Mouse (Mus musculus): ENCODE measurements around the gene Psmb11. TPM values are rescaled to one million over a fixed set of nuclear protein-coding genes. Genes with fewer than 3 reads are reported as not detected.

The Psmb11 gene
- polyA plus RNA-seq, 1 experiment from 2014 or later: not detected

GRCm38 (mm10) chr14:54638210-54638609 lies 17.0 kb downstream of the Psmb11 start:
- H3K4me1 ChIP-seq (replicated peaks; ENCODE audit: control insufficient read depth, insufficient read depth): no peaks in the 10 kb centered on the region
- H3K4me3 ChIP-seq (ENCODE audit: low read depth, low read length): no peak overlapping the region
- ATAC-seq (ENCODE audit: low FRiP score, low TSS enrichment): no peak
- DNase-seq (ENCODE audit: low spot score): no peak
- peaks cover 6% of the 10 kb centered on the region; the same call in 1 of the 2 replicates for H3K36me3 ChIP-seq (ENCODE audit: control insufficient read depth, insufficient read depth, low read length)
- H3K9ac ChIP-seq (ENCODE audit: low read length): no peak overlapping the region
- H3K9me3 ChIP-seq (ENCODE audit: control insufficient read depth, low read length): no peaks in the 10 kb centered on the region
- no peak overlapping the region for H3K4me2 ChIP-seq (replicated peaks; ENCODE audit: low read depth)
- TF ChIP-seq EP300 (optimal IDR thresholded peaks at IDR 0.05) (no peak), CTCF (IDR thresholded peaks at IDR 0.05; ENCODE audit: low read depth) (peak; percentile 45)
- 71% methylated on average over 5 of the region's 5 CpGs for WGBS
- no peaks in the 10 kb centered on the region for H3K27me3 ChIP-seq (ENCODE audit: control insufficient read depth, insufficient read depth, low read length)
- no peak overlapping the region for H3K27ac ChIP-seq (replicated peaks)

DNA sequence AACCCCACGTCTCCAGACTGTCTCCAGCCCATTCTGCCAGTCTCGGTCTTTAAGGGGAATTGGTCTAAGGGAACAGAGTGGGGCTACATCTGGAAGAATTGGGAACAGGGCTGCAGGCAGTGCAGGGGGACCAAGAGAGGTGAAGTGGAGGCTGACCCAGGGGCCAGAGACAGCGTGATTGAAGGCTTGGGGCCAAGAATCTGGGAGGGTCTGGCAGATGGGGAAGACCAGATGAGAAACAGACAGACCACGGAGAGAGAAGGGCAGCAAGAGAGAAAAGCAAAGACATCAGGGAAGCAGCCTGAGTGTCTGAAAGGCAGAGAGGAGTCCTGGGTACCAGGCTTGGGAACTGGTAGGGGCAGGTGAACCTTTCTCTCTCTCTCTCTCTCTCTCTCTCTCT lies 18.9 kb downstream of the Psmb11 start:
- H3K36me3 ChIP-seq (ENCODE audit: control insufficient read depth, insufficient read depth, low read length): peaks cover 21% of the 10 kb centered on the region
- 39% methylated on average over 4 of the region's 4 CpGs for WGBS
- no peaks in the 10 kb centered on the region for H3K9me3 ChIP-seq (ENCODE audit: control insufficient read depth, low read length)

GRCm38 (mm10) chr14:54640946-54641304 lies 19.7 kb downstream of the Psmb11 start, which contains the start of gene Gm17606:
Gm17606 (plus strand) TSS chr14:54640952.
- DNase-seq (ENCODE audit: low spot score): no peak

More for the DNA sequence above, 18.9 kb downstream of the Psmb11 start:
- H3K4me2 ChIP-seq (replicated peaks; ENCODE audit: low read depth): no peak overlapping the region
- H3K9ac ChIP-seq (ENCODE audit: low read length): no peak overlapping the region; the same call in 1 of the 2 replicates
- ATAC-seq (ENCODE audit: low FRiP score, low TSS enrichment) (no peak), DNase-seq (ENCODE audit: low spot score) (no peak)
- H3K27me3 ChIP-seq (ENCODE audit: control insufficient read depth, insufficient read depth, low read length): no peaks in the 10 kb centered on the region
- H3K27ac ChIP-seq (replicated peaks): no peak overlapping the region
- no peak overlapping the region for H3K4me3 ChIP-seq (ENCODE audit: low read depth, low read length)
- no peaks in the 10 kb centered on the region for H3K4me1 ChIP-seq (replicated peaks; ENCODE audit: control insufficient read depth, insufficient read depth)
- TF ChIP-seq EP300 (optimal IDR thresholded peaks at IDR 0.05) (no peak), CTCF (IDR thresholded peaks at IDR 0.05; ENCODE audit: low read depth) (no peak)

GRCm38 (mm10) chr14:54641305-54641969 lies 20.2 kb downstream of the Psmb11 start, which contains the start of gene Cdh24:
Cdh24 (minus strand) TSS chr14:54641364.
- TF ChIP-seq CTCF (IDR thresholded peaks at IDR 0.05; ENCODE audit: low read depth) (peak; percentile 89), EP300 (optimal IDR thresholded peaks at IDR 0.05) (no peak)
- H3K27me3 ChIP-seq (ENCODE audit: control insufficient read depth, insufficient read depth, low read length): no peaks in the 10 kb centered on the region
- WGBS: under 1% methylated on average over 46 of the region's 52 CpGs

More at GRCm38 (mm10) chr14:54640946-54641304, 19.7 kb downstream of the Psmb11 start, which contains the start of gene Gm17606:
- WGBS: 0% methylated on average over 11 of the region's 28 CpGs
- TF ChIP-seq CTCF (IDR thresholded peaks at IDR 0.05; ENCODE audit: low read depth) (no peak), EP300 (optimal IDR thresholded peaks at IDR 0.05) (no peak)
- Histone ChIP-seq H3K27ac (replicated peaks) (peak within 1 kb of the TSS; percentile 58; the same call in 1 of the 2 replicates), H3K27me3 (ENCODE audit: control insufficient read depth, insufficient read depth, low read length) (no peaks in the 10 kb centered on the region), H3K36me3 (ENCODE audit: control insufficient read depth, insufficient read depth, low read length) (peaks cover 28% of the 10 kb centered on the region), H3K4me1 (replicated peaks; ENCODE audit: control insufficient read depth, insufficient read depth) (no peaks in the 10 kb centered on the region), H3K9me3 (ENCODE audit: control insufficient read depth, low read length) (no peaks in the 10 kb centered on the region), H3K9ac (ENCODE audit: low read length) (peak within 1 kb of the TSS; percentile 66), H3K4me2 (replicated peaks; ENCODE audit: low read depth) (peak within 1 kb of the TSS; percentile 97), H3K4me3 (ENCODE audit: low read depth, low read length) (peak within 1 kb of the TSS; percentile 72)
- ATAC-seq (ENCODE audit: low FRiP score, low TSS enrichment): no peak; the same call in 1 of the 2 replicates

GRCm38 (mm10) chr14:54642224-54642944 lies 21.2 kb downstream of the Psmb11 start:
- no peak for ATAC-seq (ENCODE audit: low FRiP score, low TSS enrichment)
- H3K9me3 ChIP-seq (ENCODE audit: control insufficient read depth, low read length): no peaks in the 10 kb centered on the region
- 79% methylated on average over 25 of the region's 25 CpGs for WGBS

More at GRCm38 (mm10) chr14:54641305-54641969, 20.2 kb downstream of the Psmb11 start, which contains the start of gene Cdh24:
- peak within 1 kb of the TSS; percentile 72 for H3K4me3 ChIP-seq (ENCODE audit: low read depth, low read length)
- H3K4me1 ChIP-seq (replicated peaks; ENCODE audit: control insufficient read depth, insufficient read depth): no peaks in the 10 kb centered on the region
- peak within 1 kb of the TSS; percentile 97 for H3K4me2 ChIP-seq (replicated peaks; ENCODE audit: low read depth)
- peak; percentile 93 for ATAC-seq (ENCODE audit: low FRiP score, low TSS enrichment)
- peak within 1 kb of the TSS; percentile 58; the same call in 1 of the 2 replicates for H3K27ac ChIP-seq (replicated peaks)
- DNase-seq (ENCODE audit: low spot score): peak; percentile 93
- H3K9ac ChIP-seq (ENCODE audit: low read length): peak within 1 kb of the TSS; percentile 66
- peaks cover 33% of the 10 kb centered on the region for H3K36me3 ChIP-seq (ENCODE audit: control insufficient read depth, insufficient read depth, low read length)
- no peaks in the 10 kb centered on the region for H3K9me3 ChIP-seq (ENCODE audit: control insufficient read depth, low read length)

More at GRCm38 (mm10) chr14:54642224-54642944, 21.2 kb downstream of the Psmb11 start:
- no peak for DNase-seq (ENCODE audit: low spot score)
- no peak overlapping the region for H3K4me3 ChIP-seq (ENCODE audit: low read depth, low read length)
- H3K36me3 ChIP-seq (ENCODE audit: control insufficient read depth, insufficient read depth, low read length): peaks cover 35% of the 10 kb centered on the region
- H3K9ac ChIP-seq (ENCODE audit: low read length): no peak overlapping the region
- H3K4me1 ChIP-seq (replicated peaks; ENCODE audit: control insufficient read depth, insufficient read depth): no peaks in the 10 kb centered on the region
- TF ChIP-seq EP300 (optimal IDR thresholded peaks at IDR 0.05) (no peak), CTCF (IDR thresholded peaks at IDR 0.05; ENCODE audit: low read depth) (no peak)
- no peak overlapping the region for H3K4me2 ChIP-seq (replicated peaks; ENCODE audit: low read depth)
- H3K27ac ChIP-seq (replicated peaks): no peak overlapping the region
- no peaks in the 10 kb centered on the region for H3K27me3 ChIP-seq (ENCODE audit: control insufficient read depth, insufficient read depth, low read length)

Data from stomach, postnatal 0 days (tissue).